Mouse (Mus musculus) cerebellum, postnatal 36 days (tissue): ENCODE data around the gene Cep41.

Experiments used
- DNase-seq, 2 experiments: peaks; one replicate each; pipeline ENCODE4 v3.0.0; 2021 to 2022; ENCODE audit warnings: mixed read lengths in 2 of 2

The Cep41 gene

DNA sequence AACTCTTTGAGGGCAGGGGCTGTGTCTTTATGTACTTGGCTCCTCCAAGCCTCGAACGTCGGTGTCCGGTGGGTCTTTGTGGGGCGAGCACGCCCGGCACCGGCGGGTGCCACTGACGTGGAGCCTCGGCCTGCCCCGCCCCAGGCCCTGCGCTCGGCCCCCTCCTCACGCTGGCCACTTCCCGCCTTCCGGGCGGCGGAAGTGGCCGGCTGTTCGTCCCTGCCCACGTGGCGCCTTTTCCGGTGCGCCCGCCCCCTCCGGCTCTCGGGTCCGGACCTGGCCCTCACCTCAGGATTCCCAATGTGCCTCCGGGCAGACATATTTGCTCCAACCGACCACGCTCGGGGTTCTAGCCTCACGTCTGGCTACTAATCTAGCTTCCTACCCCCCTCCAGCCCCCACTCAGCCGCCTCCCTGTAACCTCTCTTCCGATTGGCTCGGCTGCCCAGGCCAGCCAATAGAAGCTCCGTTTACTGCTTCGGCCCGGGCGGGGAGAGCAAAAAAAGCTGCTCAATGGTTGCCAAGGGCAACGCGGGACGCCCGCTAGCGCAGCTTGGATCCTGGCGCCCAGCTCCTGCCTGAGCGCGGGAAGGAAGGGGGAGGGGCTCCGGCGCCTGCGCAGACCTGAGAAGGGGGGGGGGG is at the start of gene Cep41:
Gene Cep41, minus strand, starts transcription at position 400 of the 642 bp plus-strand sequence.
- DNase-seq = peak; percentile 97

DNA sequence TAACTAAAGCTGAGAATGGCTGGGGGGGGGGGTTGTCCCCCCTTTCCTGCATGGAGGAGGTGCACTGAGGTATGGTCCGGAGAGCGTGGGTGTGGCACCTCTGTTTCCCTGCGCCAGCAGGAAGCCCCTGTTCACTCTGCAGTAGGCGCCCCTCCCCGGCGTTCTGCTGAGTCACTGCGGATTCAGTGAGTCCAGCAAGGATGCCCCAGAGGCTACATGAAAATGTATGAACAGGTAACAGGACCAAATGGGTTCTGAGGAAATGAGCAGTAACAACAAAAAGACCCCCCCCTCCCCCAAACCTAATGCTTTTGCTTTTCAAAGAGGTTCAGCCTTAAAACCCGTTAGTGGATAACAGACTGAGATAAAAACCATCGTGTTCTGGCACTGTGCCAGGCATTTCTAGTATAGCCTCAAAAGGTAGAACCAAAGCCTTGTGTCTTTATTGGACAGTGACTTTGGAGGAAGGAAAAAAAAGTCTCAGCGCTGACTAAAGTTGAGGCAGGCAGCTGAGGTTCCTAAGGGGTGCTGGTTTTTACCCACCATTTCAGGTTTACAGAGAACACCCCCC is 45.7 kb upstream of the Cep41 start:
- peak; percentile 38 to 44 for DNase-seq

GRCm38 (mm10) chr6:30738464-30739006 is 45.0 kb upstream of the Cep41 start:
- no peak for DNase-seq

DNA sequence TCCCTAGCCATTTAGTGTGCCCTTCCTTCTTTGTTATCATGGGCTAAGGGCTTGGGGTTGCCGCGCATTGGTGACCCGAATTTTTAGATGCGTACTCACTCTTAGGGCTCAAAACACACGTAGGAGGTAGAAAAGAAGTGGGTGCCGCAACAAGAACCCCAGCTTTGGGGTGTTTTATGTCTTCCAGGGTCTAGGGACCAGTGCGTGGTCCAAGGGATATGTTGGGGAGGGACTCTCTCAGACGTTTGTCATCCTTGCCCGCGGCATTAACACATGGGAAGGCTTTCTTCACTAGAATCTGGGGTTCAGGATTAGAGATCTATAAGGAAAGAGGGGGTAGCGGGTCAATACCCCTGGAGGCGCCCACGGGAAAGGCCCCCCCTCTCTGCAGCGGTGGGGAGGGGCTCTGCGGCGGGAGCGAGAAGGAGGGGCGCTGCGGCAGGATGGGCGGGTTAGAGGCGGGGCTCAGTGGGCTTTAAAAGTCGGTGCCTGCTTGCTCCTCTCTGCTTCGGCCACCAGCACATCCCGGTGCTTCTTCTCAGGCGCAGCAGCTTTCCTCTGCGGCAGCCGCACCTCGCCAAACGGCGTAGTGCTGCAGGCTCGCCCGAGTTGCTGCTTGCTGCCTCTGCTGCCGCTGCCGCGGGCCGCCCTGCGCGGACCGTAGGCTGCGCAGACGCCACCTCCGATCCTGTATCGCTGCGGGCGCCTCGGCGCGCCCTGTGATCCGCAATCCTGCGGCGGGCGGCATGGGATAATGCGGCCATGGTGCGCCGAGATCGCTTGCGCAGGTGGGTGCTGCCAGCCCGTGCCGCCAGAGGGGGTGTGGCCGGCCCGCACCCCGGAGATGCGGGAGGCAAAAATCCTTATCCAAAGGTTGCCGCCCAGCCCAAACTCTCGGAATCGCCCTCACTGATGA is 44.3 kb upstream of the Cep41 start:
- peak; percentile 79 to 82 for DNase-seq

DNA sequence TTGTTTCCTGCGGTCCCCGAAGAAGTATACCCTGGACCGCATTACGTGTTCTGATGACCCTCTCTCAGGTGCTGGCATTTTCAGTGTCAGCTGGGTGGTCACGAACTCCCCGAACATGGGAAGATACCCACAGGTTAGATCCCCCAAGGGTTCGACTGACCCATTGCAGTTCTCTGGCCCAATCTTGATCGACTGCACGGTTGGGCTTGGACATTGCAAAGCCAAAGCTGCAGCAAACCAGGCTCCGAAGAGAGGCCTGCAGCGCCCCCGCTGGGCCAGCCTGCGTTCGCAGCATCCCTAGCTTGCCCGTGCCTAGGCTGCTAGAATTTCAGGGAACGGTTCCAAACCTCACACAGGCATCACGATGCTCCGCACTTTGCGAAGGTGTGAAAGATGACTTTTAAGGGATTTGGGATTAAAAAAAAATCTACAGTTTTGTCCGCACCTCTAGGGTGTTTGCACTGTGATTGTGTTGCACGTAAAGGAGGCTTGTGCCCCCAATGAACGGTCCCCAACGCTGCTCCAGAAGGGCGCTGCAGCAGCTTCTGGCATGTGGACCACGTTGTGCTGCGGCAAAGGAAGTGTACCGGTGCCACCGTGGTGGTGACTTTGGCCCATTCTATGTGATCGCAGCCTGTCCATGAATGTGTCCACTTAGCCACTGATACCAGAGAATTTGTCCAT is 43.5 kb upstream of the Cep41 start:
- peak; percentile 69 to 78 for DNase-seq

DNA sequence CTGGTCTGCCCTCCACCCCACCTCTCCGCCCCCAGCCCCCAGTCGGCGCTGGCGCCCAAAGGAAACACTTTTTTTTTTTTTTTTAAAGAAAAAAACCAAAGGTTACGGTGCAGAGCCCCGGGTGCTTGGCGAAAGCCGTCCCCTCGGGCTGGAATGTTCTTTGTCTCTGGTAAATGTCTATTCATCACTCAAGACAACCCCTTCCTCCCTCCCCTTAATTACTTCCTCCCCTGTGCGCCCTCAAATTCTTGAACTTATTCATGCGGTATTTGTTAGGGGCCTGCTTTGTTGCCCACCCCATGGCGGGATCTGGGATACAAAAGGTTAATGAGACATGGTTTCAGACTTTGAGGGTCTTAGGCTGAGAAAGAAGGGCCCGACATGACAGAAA is 42.8 kb upstream of the Cep41 start:
- DNase-seq = no peak

DNA sequence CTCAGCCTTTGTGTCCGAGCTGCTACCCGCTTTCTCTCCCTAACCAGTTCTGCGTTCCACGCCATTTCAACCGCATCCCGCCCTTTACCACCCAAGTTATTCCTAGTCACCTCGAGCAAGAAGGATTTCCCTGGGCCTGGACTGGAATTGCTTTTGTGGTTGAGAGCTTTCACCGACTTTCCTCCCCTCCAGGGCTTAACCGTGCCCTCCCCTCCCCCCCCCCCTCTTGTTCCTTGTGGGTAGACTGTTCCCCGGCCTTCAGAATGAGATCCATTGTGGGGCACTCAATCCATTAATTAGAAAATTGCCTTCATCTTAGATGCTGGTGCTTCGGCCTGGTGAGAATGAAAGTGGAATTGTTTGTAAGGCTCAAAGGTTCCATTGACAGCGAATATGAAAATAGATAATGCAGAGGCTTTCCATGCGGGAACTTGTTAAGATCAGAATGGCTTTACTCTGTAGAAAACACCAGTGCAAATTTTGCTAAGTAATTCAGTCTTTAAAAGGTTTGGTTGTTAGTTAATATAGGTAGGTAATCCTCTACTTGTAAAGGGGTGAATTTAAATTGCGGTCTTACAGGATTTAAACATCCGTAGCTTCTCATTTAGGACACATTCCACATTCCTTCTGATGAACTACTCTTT is 42.3 kb upstream of the Cep41 start:
- no peak for DNase-seq

DNA sequence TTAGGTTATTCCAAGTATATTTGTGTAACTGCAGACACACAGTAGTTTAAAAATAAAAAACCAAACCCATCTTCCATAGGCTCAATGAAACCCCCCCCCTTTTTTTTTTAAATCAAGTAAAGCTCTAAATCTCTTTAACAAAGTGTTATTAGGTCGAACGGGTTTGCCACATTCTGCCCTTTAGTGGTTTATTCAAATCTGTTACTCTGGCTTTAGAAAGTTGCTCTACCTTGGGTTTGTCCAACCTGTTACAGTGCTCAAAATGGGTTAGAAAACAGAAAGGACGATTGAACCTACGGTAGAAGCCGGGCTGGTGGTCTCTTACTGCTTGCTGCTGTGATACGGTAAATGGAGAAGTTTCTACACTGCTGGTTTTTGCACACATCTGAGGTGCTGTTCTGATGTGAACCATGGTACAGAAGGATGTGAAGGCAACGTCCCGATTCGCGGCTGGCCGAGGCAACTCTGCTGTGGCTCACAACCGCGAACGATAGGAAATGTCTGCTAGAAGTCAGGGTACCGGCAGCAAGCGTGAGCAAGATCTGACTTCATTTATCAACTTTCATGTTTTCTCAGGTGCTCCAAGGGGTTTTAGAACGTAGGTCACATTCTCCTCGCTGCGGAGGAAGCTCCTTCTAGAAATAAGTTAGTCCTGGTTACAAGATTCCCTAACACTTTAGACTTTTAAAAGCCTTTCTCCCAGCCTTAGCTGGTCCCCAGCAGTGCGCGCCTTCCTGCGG is 41.6 kb upstream of the Cep41 start:
- DNase-seq = no peak

DNA sequence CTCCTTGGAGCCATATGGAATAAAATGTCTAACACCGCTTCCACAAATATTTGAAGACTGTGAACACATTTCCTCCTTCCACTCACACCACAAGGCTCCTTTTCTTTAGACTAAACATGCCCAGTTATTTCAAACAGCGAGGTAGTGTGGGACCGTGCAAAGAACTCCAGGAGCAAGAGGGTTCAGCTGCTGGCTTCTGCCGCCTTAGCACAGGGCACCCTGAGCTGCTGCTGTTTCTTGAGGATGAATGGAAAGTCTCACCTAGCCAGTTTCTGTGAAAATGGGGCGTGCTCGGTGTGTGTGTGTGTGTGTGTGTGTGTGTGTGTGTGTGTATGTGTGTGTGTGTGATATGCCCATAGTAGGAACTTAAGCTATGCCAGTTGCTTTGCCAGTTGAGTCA is 40.9 kb upstream of the Cep41 start:
- DNase-seq = no peak

DNA sequence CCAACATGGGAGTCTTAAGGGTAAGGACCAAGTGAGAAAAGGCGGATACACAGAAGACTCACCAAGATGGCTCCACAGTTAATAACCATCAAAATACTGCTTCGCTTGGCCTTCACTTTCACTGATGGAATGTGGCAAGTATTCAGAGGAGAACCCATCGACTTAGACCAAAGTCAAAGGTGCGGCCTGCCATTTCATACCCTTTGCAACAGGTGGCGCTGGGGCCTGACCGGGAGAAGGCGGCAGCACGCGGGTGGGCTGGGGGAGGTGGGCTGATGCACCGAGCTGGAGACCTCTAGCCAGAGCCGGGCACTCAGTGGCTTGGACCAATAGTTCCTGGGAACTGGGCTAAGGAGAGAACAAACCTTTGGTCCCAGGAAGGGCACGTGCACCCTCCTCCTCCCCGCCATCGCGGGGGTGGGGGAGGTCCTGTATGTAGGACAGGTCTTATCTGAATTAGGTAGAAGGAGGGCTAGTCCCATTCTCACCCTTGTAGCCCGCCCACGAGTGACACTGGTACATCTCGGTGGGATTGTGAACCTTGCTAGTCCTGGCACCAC is 39.1 kb upstream of the Cep41 start:
- no peak for DNase-seq

- DNase-seq = no peak
These were observed 36.9 kb upstream of the Cep41 start for GRCm38 (mm10) chr6:30730301-30730971.

GRCm38 (mm10) chr6:30723331-30723730 is 29.8 kb upstream of the Cep41 start, which contains the start of gene Mest:
Gene Mest (plus strand): TSS chr6:30723547.
- DNase-seq = no peak

DNA sequence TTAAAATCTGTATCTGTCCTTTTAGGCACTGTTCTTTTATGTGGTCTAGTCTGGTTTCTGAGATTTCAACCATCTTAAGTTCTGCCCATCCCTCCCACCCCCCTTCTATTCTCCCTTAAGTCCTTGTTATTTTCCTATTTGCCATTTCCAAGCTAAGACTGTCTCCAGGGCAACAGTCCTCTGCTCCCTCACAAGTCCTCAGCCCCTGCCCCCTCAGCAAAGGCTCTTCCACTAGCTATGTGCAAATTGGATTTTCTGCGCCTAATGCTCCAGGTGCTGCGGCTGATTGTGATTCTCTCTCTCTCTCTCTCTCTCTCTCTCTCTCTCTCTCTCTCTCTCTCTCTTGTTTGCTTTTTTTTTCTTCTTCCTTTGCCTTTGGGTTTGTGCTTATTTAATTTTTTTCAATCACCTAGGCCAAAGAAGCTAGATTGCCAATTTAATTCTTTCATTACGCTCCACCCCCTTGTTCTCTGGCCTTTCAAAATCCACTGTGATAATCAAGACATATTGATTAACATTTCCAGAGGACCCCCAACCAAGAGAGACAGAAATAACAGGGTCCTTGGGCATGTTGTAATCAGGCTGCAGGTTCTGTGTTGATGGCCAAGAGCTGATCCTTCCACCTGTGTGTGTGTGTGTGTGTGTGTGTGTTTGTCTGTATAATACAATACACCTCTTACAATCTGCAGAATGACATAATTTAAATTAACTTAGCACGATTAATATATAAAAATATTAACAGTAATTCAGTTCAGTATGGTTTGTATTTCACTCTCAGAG is 29.0 kb upstream of the Cep41 start:
- no peak for DNase-seq

- no peak for DNase-seq
These were observed 23.2 kb upstream of the Cep41 start for GRCm38 (mm10) chr6:30716796-30717195.

DNA sequence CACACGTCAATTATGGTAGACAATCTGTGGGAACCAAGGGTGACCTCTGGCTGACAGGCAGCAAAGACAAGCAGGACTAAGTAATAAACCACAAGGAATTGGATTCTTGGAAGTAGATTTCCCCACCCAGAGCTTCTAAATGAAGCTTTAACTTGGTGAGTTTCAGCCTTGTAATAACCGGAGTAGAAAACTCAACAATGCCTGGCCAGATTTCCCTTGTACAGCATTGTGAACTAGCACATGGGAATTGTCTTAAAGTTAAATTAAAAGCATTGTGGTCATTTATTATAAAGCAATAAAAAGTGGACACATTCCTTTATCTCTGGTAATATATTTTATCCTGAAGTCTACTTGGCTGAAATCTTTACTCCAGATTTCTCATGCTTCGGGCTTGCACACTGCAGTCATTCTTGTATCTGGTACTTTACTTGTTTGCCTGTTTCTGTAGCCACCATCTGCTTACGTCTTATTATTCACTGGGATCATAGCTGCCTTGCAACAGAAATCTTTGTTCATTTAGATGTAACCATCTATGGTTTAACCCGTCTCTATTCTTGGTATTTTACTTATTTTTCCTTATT is 21.4 kb upstream of the Cep41 start:
- DNase-seq = no peak

DNA sequence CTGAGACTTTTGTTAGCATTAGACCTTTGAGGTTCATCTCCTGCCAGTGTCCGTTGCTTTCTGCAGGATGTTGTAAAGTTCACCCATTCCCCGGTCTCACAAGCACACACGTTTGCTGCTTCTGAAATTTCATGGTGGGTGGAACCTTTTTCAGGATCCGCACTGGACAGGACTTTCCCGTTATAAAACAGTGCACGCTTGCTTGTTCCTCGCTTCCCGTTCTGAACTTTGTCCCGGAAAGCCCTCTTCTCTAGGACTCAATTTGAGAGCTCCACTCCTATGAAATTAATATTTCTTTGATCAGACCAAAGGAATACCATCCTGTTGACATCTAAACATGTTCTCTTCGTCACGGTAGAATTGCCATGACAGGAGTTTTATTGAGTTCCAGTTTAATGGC is 20.3 kb upstream of the Cep41 start:
- DNase-seq = no peak

DNA sequence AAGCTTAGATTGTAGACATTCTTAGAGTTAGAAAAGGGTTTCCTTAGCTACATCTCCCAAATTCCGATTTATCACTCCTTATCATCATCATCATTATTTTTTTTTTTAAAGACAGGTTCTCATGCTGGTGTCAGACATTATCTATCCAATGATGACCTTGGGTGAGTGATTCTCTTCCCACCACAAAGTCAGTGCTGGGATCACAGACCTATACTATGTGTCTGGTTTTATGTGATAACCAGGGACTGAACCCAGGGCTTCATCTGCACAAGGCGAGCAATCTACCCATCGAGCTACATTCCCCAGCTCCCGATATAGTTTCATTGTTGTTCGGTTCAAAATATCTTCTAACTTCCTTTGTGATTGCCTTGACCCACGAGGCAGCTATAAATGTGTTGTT is 19.9 kb upstream of the Cep41 start:
- no peak for DNase-seq

DNA sequence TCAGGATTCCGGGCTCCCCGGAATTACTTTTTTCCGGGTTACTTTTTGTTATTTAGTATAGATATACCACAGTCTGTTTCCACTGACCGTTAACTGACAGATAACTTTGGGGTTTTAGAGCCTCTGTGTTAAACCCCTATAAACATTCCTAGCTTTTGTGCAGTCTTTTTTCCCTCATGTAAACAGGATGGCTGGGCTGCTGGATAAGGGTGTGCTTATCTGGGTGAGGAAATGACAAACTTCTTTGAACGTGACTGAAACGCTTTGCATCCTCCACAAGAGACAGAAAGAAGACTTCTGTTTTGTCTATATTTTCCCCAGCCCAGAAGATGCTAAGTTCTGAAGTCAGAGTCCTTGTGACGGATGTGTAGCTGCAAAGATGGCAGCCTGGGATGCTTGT is 18.9 kb upstream of the Cep41 start:
- no peak for DNase-seq

- DNase-seq = no peak
These were observed 17.8 kb upstream of the Cep41 start for GRCm38 (mm10) chr6:30711365-30711763.
